Mouse (Mus musculus) testis, adult 2 months (tissue): ENCODE data around the gene Eps8. TPM values are rescaled to one million over a fixed set of nuclear protein-coding genes. Genes with fewer than 3 reads are reported as not detected.

Source experiments
- H3K27ac ChIP-seq: fragments of 200-500 bp; 2 replicates; pipeline ENCODE4 v1.5.1; 2012; ENCODE audit warnings: low read depth, low read length; ENCODE audit not compliant: control insufficient read depth, insufficient read depth
- H3K27me3 ChIP-seq: fragments of 200-500 bp; 2 replicates; pipeline ENCODE4 v1.6.1; 2012; ENCODE audit warnings: mild to moderate bottlenecking, low read length, moderate library complexity; ENCODE audit not compliant: control insufficient read depth, insufficient read depth
- H3K36me3 ChIP-seq: fragments of 200-500 bp; 2 replicates; pipeline ENCODE4 v1.6.1; 2012; ENCODE audit warnings: mild to moderate bottlenecking, low read length; ENCODE audit not compliant: control insufficient read depth, insufficient read depth
- H3K4me1 ChIP-seq: fragments of 200-500 bp; 2 replicates; pipeline ENCODE4 v1.6.1; 2012; ENCODE audit warnings: low read length; ENCODE audit not compliant: control insufficient read depth, insufficient read depth
- H3K4me3 ChIP-seq: fragments of 200-500 bp; 2 replicates; pipeline ENCODE4 v1.5.1; 2012; ENCODE audit warnings: low read depth, mild to moderate bottlenecking, low read length, moderate library complexity, mixed read lengths; ENCODE audit not compliant: control insufficient read depth
- CTCF ChIP-seq: fragments of 200-500 bp; IDR thresholded peaks from 2 replicates; pipeline ENCODE4 v1.5.1; 2012; ENCODE audit warnings: low read depth, mild to moderate bottlenecking, inconsistent platforms, low read length, moderate library complexity; ENCODE audit not compliant: control insufficient read depth, insufficient read depth, insufficient replicate concordance
- POLR2A ChIP-seq: fragments of 200-500 bp; IDR thresholded peaks from 2 replicates; pipeline ENCODE4 v1.6.1; 2012; ENCODE audit warnings: low read depth, mild to moderate bottlenecking, inconsistent platforms, low read length, moderate library complexity; ENCODE audit not compliant: control insufficient read depth
- polyA plus RNA-seq: library from polyadenylated mRNA; depleted of rRNA; stranded (reverse); fragments of >200 nt; gene quantifications from 2 replicates; pipeline ENCODE4 v1.2.3, GENCODE M21; 2012

The Eps8 gene
- polyA plus RNA-seq, 1 experiment, result 5.4 TPM

DNA sequence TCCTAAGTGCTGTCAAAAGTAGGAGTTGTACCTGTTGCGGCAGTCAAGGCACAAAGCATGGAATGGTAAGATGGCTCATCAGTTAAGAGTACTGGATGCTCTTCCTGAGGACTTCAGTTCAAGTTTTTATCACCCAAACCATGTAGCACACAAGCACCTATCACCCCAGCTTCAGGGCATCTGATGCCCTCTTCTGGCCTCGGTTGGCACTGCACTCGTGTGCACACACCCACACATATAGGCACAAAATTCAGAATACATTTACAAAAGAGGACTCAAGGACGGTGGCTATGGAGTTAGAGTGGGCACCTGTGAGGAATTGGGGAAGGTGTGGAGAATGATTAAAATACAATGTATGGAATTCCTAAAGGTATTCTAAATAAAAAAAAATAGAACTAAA lies 185.1 kb downstream of the Eps8 start:
- H3K27ac ChIP-seq, result no peak overlapping the region
- peaks cover 2% of the 10 kb centered on the region for H3K4me1 ChIP-seq
- H3K4me3 ChIP-seq, result no peak overlapping the region
- TF ChIP-seq CTCF (peak; percentile 25; the same call in 1 of the 2 replicates), POLR2A (no peak)
- no peaks in the 10 kb centered on the region for H3K27me3 ChIP-seq
- H3K36me3 ChIP-seq, result no peaks in the 10 kb centered on the region

DNA sequence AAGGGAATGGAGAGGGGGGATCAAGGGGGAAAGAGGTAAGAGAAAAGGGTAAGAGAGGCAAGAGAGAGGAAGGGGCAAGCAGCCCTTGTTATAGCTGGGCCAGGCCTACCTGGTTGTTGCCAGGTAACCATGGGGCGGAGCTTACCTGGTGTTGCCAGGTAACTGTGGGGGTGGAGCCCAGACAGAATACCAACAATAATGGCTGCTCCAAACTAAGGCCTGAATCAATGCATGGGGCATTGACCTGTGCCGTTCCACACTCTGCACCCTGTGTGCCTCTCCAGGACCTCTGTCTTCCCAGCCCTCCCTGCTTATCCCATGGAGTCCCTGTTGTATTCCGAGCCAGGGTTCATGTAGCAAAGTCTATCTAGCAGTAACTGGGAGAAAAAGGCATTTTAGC lies 187.0 kb downstream of the Eps8 start:
- no peak for TF ChIP-seq CTCF
- TF ChIP-seq POLR2A, result peak; percentile 50; the same call in 1 of the 2 replicates
- Histone ChIP-seq H3K4me3 (peak overlapping the region; percentile 55; the same call in 1 of the 2 replicates), H3K36me3 (no peaks in the 10 kb centered on the region), H3K4me1 (peaks cover 4% of the 10 kb centered on the region), H3K27me3 (no peaks in the 10 kb centered on the region), H3K27ac (no peak overlapping the region)

DNA sequence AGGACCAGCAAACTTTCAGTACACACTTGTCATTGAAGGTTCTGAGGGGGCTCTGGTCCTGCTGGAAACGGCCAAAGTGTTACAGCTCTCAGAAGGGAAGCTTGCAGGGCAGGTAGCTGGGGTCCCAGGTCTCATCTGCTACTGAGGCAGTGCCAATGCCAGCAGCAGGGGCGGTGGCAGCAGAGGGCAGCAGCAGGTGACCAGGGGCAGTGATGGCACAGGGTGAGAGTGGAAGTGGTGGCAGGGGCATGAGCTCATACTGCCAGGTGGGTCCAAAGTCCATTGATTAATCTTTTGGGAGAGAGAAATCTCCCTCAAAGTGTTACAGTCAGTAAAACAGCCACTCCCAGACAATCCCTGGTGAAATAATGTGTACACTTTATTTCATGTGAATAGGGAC lies 188.4 kb downstream of the Eps8 start:
- TF ChIP-seq CTCF, result no peak
- TF ChIP-seq POLR2A, result no peak
- H3K27me3 ChIP-seq, result no peaks in the 10 kb centered on the region
- H3K4me3 ChIP-seq, result no peak overlapping the region; the same call in 1 of the 2 replicates
- H3K4me1 ChIP-seq, result peaks cover 4% of the 10 kb centered on the region
- H3K36me3 ChIP-seq, result no peaks in the 10 kb centered on the region
- no peak overlapping the region for H3K27ac ChIP-seq

DNA sequence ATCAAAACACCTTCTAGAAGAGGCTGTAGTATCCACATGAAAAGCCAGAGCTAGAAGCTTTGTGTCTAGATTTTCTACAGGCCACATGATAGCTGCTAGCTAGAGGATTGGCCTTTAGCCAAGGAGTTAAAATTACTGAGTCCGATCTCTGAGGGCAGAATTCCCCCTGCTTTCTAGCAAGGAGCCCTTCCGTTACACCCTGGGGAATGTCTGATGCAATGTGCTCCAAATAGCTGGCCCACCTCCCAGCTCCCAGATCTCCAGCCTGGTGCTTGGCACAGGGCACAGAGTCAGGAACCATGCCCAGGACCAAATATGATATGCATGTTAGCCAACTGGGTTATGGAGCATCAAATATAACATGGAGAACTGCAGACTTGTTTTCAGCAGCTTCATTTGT lies 189.4 kb downstream of the Eps8 start:
- peaks cover 4% of the 10 kb centered on the region for H3K4me1 ChIP-seq
- TF ChIP-seq POLR2A (no peak), CTCF (no peak)
- no peaks in the 10 kb centered on the region for H3K27me3 ChIP-seq
- H3K36me3 ChIP-seq, result no peaks in the 10 kb centered on the region
- H3K27ac ChIP-seq, result peak overlapping the region; percentile 39; the same call in 1 of the 2 replicates
- H3K4me3 ChIP-seq, result no peak overlapping the region

DNA sequence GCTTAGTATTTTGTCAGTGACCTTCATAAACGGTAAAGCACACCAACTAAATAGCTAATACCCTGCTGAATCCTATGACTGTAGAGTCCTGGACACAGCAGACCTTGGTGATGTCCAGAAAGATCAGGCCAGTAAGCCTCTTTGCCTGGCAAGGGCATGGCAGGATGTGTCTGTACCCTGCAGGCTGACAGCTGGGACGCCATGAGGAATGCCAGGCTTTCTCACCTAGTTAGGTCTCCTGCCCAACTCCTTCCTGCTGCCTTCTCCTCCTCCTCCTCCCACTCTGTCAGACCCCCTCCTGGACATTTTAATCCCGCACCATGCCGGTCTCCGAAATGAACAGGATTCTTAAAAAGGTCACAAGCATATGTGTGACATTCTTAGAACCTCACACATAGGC lies 190.9 kb downstream of the Eps8 start:
- peaks cover 4% of the 10 kb centered on the region for H3K4me1 ChIP-seq
- TF ChIP-seq POLR2A (no peak), CTCF (no peak)
- no peaks in the 10 kb centered on the region for H3K36me3 ChIP-seq
- H3K27ac ChIP-seq, result no peak overlapping the region
- H3K4me3 ChIP-seq, result no peak overlapping the region
- no peaks in the 10 kb centered on the region for H3K27me3 ChIP-seq

DNA sequence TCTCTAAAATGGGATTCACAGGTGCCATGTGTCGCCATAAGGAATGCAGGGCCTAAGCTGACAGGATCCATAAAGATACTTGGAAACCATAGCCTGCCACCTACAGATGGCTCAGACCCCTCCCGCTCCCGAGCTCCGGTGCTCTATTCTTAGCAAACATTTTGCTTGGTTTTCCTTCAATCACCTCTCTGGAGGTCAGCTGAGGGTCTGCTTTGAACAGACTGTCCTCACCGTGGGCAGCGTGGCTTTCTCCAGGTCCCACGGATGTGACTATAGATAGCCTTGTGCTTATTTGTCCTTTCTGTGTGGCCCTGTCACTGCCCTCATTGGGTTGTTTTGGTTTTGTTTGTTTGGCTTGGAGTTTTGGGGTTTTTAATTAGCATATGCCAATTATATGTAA lies 196.5 kb downstream of the Eps8 start:
- Histone ChIP-seq H3K4me1 (no peaks in the 10 kb centered on the region), H3K27me3 (no peaks in the 10 kb centered on the region), H3K36me3 (no peaks in the 10 kb centered on the region), H3K27ac (peak overlapping the region; percentile 34; the same call in 1 of the 2 replicates), H3K4me3 (no peak overlapping the region)
- no peak for TF ChIP-seq CTCF
- no peak for TF ChIP-seq POLR2A

DNA sequence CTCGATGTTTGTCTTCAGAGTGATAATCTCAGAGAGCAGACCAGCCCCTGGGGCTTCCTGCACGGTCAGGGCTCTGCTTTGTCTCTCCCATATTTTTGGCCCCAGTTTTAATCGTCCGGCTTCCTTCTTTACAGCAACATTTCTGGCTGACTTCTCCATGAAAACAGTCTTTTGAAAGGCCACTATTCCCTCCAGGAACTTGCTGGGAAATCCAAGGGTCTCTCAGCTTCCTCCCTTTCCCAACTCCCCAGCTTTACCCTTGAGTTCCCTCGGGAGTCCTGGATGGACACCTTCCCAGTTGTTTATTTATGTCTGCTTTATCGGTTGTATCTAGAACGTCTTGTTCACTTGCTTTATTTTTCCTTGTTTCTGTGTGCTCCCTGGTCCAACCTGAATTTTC lies 197.5 kb downstream of the Eps8 start:
- H3K27me3 ChIP-seq, result no peaks in the 10 kb centered on the region
- peak overlapping the region; percentile 76; the same call in 1 of the 2 replicates for H3K27ac ChIP-seq
- H3K36me3 ChIP-seq, result no peaks in the 10 kb centered on the region
- TF ChIP-seq POLR2A (no peak), CTCF (no peak)
- H3K4me1 ChIP-seq, result no peaks in the 10 kb centered on the region
- no peak overlapping the region for H3K4me3 ChIP-seq

GRCm38 (mm10) chr6:137456064-137456463 lies 198.6 kb downstream of the Eps8 start:
- Histone ChIP-seq H3K36me3 (no peaks in the 10 kb centered on the region), H3K4me3 (no peak overlapping the region), H3K27me3 (no peaks in the 10 kb centered on the region), H3K4me1 (no peaks in the 10 kb centered on the region), H3K27ac (peak overlapping the region; percentile 40)
- TF ChIP-seq CTCF, result no peak
- TF ChIP-seq POLR2A, result no peak
